Mouse (Mus musculus) cerebellum, adult 9-10 months (tissue): ENCODE data around the gene Hsd3b5.
"Not testable (repeated sequence)": the region's sequence is repeated elsewhere in the genome, so short reads cannot be mapped to it uniquely, and the experiment has no call there.

ENCODE experiments used
- DNase-seq: peaks from one replicate; pipeline ENCODE4 v3.0.0; 2022

Gene Hsd3b5

DNA sequence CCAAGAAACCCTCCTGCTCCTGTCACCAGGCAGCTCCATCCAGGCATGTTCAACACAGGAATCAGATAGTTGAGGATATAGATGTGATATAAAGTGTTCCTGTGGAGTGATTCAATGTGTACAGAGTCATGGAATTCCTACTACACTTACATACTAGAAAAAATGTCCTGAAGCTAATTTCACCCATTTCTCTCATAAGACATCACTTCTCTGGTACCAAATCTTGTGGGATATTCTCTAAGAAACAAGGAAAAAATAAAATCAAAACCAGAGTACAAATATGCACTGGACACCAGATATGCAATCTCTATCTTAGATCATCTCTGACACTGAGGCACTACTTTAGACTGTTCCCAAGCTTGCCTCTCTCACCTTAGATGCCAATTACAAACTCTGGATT, at the start of gene Hsd3b5:
Gene Hsd3b5, minus strand, starts transcription at position 101 of the 400 bp plus-strand sequence.
- no peak for DNase-seq

DNA sequence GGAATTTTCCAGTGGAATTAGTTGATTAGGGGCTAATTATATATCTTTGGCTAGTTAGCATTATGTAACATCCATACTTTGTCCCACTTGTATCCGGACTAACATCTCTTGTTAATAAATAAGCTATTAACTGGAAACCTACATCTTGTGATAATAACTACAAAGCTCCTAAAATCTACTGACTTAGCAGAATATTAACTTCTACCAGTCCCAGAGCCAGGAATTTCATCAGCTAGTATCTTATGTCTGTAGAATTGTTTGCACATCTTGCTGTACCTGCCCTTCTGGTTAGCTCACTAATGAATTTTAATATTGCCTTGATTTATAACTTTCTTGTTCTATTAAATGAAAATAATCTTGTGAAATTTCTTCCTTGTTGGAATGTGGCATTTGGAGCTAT, 5.1 kb upstream of the Hsd3b5 start:
- DNase-seq: no peak

DNA sequence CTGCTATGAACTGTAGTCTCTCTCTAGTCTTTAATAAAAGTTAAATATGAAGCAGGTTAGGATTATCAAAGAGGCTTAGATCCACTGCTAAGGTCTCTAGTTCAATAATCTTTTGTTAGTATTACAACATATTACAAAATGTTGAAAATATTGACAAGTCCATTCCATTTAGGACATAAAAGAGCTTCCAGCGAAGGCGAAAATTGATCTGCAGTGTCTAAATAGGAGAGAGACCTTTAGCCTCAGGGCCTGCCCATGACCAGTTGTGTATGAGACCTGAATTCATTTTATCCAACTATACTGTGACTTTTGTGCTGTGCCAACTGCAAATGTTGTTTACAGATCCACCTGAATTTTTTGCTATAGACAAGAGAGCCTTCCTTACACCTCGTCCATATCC, 419 bp downstream of the Hsd3b5 start:
- DNase-seq: no peak

DNA sequence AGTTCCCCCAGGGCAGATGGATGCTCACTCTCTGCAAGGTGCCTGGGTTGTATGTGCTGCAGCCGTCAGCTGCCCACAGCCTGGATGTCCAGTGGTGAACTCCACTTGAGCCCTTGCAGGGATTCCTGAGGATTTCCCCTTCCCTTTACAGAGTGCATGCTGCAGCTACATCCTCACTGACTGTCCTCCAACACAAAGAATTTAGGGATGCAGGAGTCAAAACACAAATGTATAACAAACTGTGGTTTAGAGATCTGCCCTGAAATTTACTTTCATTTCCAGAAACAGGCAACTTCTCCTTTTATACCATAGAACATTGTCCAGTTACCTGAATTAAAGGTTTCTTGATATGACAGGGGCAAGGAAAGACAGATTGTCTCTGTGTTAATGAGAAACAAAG, 13.3 kb downstream of the Hsd3b5 start:
- not testable (repeated sequence) for DNase-seq

DNA sequence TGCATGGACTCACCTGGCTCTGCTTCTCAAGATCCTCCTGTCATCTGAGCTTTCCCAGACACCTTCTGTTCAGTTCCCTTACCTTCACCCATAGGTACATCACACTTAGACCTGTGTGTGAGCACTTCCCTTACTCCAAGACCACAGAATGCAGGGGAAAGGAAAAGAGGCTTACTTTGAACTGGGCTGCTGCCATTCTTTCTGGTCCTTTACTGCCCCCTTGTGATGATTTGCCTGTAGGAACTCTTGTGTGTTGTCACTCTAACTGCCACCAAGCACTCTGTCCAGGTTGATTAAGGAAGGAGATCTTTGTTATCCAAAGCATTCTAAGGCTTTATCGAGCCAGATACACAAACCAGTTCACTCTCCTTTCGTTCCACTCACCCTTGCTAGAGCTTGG, 13.8 kb downstream of the Hsd3b5 start:
- DNase-seq: not testable (repeated sequence)

DNA sequence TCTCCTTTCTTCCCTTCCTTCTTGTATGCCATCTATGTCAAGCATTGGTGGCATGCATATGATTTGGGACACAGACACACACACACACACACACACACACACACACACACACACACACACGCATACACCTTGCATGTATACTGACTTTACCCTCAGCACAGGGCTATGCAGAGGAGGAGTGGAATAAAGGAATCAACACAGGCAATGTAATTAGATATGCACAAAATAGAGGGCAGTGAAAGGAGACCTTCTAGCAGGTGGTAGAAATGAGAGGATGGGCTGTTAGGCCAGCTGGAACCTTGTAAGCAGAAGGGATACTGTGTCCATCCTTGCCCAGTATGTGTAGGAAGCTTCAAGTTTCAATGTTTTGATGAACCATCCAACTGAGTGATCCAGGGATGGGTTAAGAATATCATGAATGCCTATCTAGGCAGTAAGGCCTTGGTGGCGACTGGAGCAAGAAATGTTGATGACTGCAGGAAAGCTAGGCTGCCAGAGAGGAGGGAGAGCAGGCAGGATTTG, 15.6 kb downstream of the Hsd3b5 start:
- DNase-seq: not testable (repeated sequence)

DNA sequence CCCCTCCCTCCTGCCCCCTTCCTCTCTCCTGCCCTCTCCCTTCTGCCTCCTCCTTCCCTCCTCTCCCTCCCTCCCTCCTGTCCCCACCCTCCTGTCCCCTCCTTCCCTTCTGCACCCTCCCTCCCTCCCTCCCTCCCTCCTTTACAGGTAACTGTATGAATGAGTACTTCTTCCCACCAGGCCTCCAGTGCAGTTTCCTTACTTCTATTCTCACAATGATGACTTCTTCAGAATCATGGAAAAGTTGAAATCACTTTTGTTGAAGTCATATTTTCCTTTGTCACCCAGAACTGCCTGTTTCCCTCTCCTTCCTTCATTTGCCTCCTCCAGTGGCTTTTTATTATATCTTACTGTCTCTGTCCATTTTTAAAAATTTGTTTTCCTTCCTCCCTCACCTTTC, 16.1 kb downstream of the Hsd3b5 start:
- DNase-seq: no peak

DNA sequence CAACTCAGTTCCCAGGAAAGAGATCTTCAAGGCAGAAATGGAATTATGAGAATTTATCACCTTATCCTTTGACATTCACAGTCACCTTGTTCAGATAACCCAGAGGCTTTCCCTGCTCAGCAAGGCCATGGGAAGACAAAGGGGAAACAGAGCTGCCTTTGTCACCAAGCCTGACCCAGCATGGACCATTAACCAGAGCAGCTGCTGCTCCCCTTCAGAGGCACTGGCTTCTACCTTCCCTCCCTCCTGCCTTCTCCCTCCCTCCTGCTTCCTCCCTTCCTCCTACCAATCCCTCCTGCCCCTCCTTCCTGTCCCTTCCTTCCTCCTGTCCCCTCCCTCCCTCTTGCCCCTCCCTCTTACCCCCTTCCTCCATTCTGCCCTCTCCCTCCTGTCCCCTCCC, 16.5 kb downstream of the Hsd3b5 start:
- DNase-seq: not testable (repeated sequence)

DNA sequence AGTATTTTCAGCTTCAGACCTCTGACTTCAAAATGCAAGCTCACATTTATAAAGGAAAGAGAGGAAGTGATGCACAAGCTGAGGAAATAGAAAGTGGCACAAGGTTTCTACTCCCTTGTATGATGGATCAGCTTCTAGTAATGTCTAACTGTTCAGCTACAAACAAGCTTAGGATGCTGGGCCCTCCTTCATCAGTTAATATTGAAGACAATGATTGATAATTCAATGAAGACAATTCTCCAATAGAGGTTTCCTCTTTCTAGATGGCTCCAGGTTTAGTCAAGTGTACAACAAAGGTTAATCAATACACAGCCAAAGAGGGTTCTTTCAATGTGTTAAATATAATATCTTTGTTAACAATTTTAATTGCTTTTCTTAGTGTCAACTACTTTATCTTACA, 41.3 kb downstream of the Hsd3b5 start, which contains the start of gene Gm10681:
Gene Gm10681, minus strand, starts transcription at position 101 of the 400 bp plus-strand sequence.
- no peak for DNase-seq

DNA sequence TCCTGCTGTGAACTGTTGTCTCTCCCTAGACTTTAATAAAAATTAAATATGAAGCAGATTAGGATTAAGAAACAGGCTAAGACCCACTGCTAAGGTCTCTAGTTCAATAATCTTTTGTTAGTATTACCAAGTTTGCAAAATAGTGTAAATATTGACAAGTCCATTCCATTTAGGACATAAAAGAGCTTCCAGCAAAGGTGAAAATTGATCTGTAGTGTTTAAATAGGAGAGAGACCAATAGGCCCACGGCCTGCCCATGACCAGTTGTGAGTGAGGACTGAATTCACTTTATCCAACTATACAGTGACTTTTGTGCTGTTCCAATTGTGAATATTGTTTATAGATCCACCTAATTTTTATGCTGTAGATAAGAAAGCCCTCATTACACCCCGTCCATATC, 42.3 kb downstream of the Hsd3b5 start:
- DNase-seq: no peak

DNA sequence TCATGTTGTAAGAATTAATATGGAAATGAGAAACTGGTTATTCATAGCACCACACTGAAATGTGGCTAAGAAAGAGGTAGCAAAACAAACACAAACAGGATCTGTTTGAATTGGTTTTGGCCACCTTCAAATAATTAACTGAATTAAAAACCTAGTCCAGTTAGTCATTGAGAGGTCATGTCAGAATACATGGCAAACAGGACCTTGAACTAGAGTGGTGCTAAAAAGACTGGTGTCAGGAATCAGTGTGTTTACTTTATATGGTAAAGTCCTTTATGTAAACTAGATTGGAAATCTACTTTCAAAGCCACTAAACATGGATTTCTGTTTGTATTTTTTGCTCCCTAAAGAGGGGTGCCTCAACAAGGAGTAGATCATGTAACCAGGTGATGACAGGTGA, 47.4 kb downstream of the Hsd3b5 start:
- DNase-seq: not testable (repeated sequence)

DNA sequence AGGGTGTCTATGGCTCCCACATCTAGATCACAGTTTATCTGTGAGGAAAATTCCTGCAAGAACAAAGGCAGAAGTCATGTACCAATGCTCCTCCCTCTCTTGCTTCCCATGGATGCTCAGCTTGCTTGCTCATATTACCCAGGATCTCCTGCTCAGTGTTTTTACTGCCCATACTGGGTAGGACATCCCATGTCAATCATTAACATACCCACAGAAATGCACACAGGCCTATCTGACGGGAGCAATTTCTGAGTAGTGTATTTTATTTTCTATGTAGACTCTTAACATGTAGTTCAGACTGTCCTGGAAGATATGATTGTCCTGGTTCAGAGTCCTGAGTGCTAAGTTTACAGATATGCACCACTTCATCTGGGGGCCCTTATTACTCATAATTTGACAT, 47.9 kb downstream of the Hsd3b5 start:
- DNase-seq: not testable (repeated sequence)

DNA sequence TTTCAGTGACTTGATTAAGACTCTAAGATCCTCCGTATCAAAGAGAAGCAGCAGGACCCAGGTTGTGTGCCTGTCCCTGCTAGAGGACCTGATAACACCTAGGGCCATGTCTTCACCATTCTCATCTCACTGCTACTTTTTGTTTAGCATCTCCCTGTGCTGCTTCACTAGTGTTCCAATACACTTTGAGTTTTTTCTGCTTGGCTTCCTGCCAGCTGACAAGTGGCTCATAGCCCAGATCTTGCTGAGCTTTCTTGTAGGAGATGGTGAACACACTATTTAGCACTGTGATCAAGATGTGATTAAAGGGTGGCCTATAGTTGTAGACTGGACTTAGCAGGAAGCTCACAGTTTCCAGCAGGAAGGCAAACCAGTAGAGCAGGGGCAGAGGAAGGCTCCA, 49.0 kb downstream of the Hsd3b5 start:
- peak; percentile 3 for DNase-seq
